Mouse (Mus musculus) limb, embryonic 14.5 days (tissue): Measurements from ENCODE around the gene Gid4. TPM values are rescaled to one million over a fixed set of nuclear protein-coding genes. Genes with fewer than 3 reads are reported as not detected.
"Not testable (repeated sequence)": the region's sequence is repeated elsewhere in the genome, so short reads cannot be mapped to it uniquely, and the experiment has no call there.

Source experiments
- ATAC-seq: fragments of 200-750 bp; cut with Nextera tagmentation; 2 replicates; pipeline ENCODE4 v1.8.0; 2017; ENCODE audit warnings: low read depth, moderate number of reproducible peaks, moderate TSS enrichment; ENCODE audit not compliant: low FRiP score
- DNase-seq: peaks from one replicate; pipeline ENCODE4 v3.0.0-alpha.2; 2015; ENCODE audit warnings: low spot score
- H3K27ac ChIP-seq: fragments of 300-500 bp; sonication (generic); replicated peaks from 2 replicates; pipeline ENCODE4 v1.5.1; 2014; ENCODE audit warnings: low read depth, mild to moderate bottlenecking, low read length, moderate library complexity, mixed read lengths
- H3K27me3 ChIP-seq: fragments of 300-500 bp; sonication (generic); 2 replicates; pipeline ENCODE4 v1.6.1; 2014; ENCODE audit warnings: low read length, mixed read lengths; ENCODE audit not compliant: control insufficient read depth, insufficient read depth
- H3K36me3 ChIP-seq: fragments of 300-500 bp; sonication (generic); 2 replicates; pipeline ENCODE4 v1.6.1; 2014; ENCODE audit warnings: mild to moderate bottlenecking, low read length, moderate library complexity, mixed read lengths; ENCODE audit not compliant: control insufficient read depth, insufficient read depth
- H3K4me1 ChIP-seq: fragments of 300-500 bp; sonication (generic); 2 replicates; pipeline ENCODE4 v1.6.1; 2014; ENCODE audit warnings: antibody characterized with exemption, low read length, mixed read lengths; ENCODE audit not compliant: control insufficient read depth, insufficient read depth
- H3K4me2 ChIP-seq: fragments of 300-500 bp; sonication (generic); replicated peaks from 2 replicates; pipeline ENCODE4 v1.6.1; 2014; ENCODE audit warnings: low read depth, mild to moderate bottlenecking, low read length, moderate library complexity; ENCODE audit not compliant: severe bottlenecking
- H3K4me3 ChIP-seq: fragments of 300-500 bp; sonication (generic); replicated peaks from 2 replicates; pipeline ENCODE4 v1.5.1; 2014; ENCODE audit warnings: low read length
- H3K9ac ChIP-seq: fragments of 300-500 bp; sonication (generic); 2 replicates; pipeline ENCODE4 v1.6.1; 2014; ENCODE audit warnings: mild to moderate bottlenecking, low read depth, low read length, moderate library complexity; ENCODE audit not compliant: severe bottlenecking
- H3K9me3 ChIP-seq: fragments of 300-500 bp; sonication (generic); 2 replicates; pipeline ENCODE4 v1.6.1; 2016; ENCODE audit warnings: low read length; ENCODE audit not compliant: control insufficient read depth
- POLR2A ChIP-seq: fragments of 200-500 bp; IDR thresholded peaks from 2 replicates; pipeline ENCODE4 v1.8.0; 2012; ENCODE audit warnings: inconsistent platforms, mild to moderate bottlenecking, moderate library complexity, borderline replicate concordance; ENCODE audit not compliant: insufficient read depth, insufficient read length; ENCODE audit errors: extremely low read depth
- WGBS: fragments of 180-500 bp; shearing (Covaris S2); extraction: QIAGEN DNeasy Blood & Tissue Kit; methylation state at CpG from one replicate; pipeline ENCODE4 v1.1.7; 2014; 5-methylcytosine and 5-hydroxymethylcytosine counted together
- polyA plus RNA-seq, 2 experiments: library from polyadenylated mRNA; depleted of rRNA in 1 of 2; stranded (reverse) in 1 of 2; unstranded in 1 of 2; fragments of >200 nt; fragmentation: Nextera tagmentation in 1 of 2; extraction: Ambion mirVana in 1 of 2; gene quantifications; 2 replicates each; pipeline versions ENCODE4 v1.2.1 to v1.2.3; 2012 to 2014

Gene Gid4
- polyA plus RNA-seq, 2 experiments, result 20.5 to 28.5 TPM

GRCm38 (mm10) chr11:60426417-60426816, 9.5 kb downstream of the Gid4 start:
- H3K9ac ChIP-seq, result no peak overlapping the region
- TF ChIP-seq POLR2A, result no peak
- ATAC-seq (no peak), DNase-seq (no peak)
- H3K36me3 ChIP-seq, result peaks cover 37% of the 10 kb centered on the region
- no peaks in the 10 kb centered on the region for H3K4me1 ChIP-seq
- no peaks in the 10 kb centered on the region for H3K27me3 ChIP-seq
- no peak overlapping the region for H3K27ac ChIP-seq
- no peak overlapping the region for H3K4me2 ChIP-seq
- no peaks in the 10 kb centered on the region for H3K9me3 ChIP-seq
- 90% methylated on average over 1 of the region's 1 CpGs for WGBS
- H3K4me3 ChIP-seq, result no peak overlapping the region

- Histone ChIP-seq H3K4me3 (no peak overlapping the region), H3K27ac (no peak overlapping the region), H3K9me3 (no peaks in the 10 kb centered on the region), H3K27me3 (no peaks in the 10 kb centered on the region), H3K4me2 (no peak overlapping the region), H3K36me3 (peaks cover 45% of the 10 kb centered on the region), H3K4me1 (no peaks in the 10 kb centered on the region), H3K9ac (no peak overlapping the region)
- no peak for DNase-seq
- WGBS, result 94% methylated on average over 3 of the region's 3 CpGs
- ATAC-seq, result no peak
- TF ChIP-seq POLR2A, result no peak
Observed at GRCm38 (mm10) chr11:60427628-60428027, 10.7 kb downstream of the Gid4 start.

GRCm38 (mm10) chr11:60433501-60433900, 16.6 kb downstream of the Gid4 start:
- no peak overlapping the region for H3K9ac ChIP-seq
- H3K27me3 ChIP-seq, result no peaks in the 10 kb centered on the region
- H3K4me1 ChIP-seq, result no peaks in the 10 kb centered on the region
- no peak for TF ChIP-seq POLR2A
- ATAC-seq (no peak), DNase-seq (no peak)
- no peak overlapping the region for H3K27ac ChIP-seq
- H3K4me3 ChIP-seq, result no peak overlapping the region
- no peaks in the 10 kb centered on the region for H3K9me3 ChIP-seq
- no peak overlapping the region for H3K4me2 ChIP-seq
- peaks cover 66% of the 10 kb centered on the region for H3K36me3 ChIP-seq

- no peaks in the 10 kb centered on the region for H3K27me3 ChIP-seq
- no peak for TF ChIP-seq POLR2A
- no peak overlapping the region for H3K27ac ChIP-seq
- no peaks in the 10 kb centered on the region for H3K9me3 ChIP-seq
- H3K9ac ChIP-seq, result no peak overlapping the region
- no peak overlapping the region for H3K4me2 ChIP-seq
- H3K36me3 ChIP-seq, result peaks cover 68% of the 10 kb centered on the region
- no peak overlapping the region for H3K4me3 ChIP-seq
- no peaks in the 10 kb centered on the region for H3K4me1 ChIP-seq
- DNase-seq (no peak), ATAC-seq (no peak)
- WGBS, result 100% methylated on average over 1 of the region's 1 CpGs
Observed at GRCm38 (mm10) chr11:60435133-60435532, 18.2 kb downstream of the Gid4 start.

GRCm38 (mm10) chr11:60436618-60437017, 19.7 kb downstream of the Gid4 start:
- no peak for TF ChIP-seq POLR2A
- Histone ChIP-seq H3K4me1 (no peaks in the 10 kb centered on the region), H3K27me3 (no peaks in the 10 kb centered on the region), H3K9ac (no peak overlapping the region), H3K9me3 (no peaks in the 10 kb centered on the region), H3K36me3 (peaks cover 76% of the 10 kb centered on the region), H3K27ac (no peak overlapping the region), H3K4me2 (no peak overlapping the region), H3K4me3 (no peak overlapping the region)
- ATAC-seq, result no peak
- 87% methylated on average over 3 of the region's 3 CpGs for WGBS
- no peak for DNase-seq

GRCm38 (mm10) chr11:60439621-60440020, 22.7 kb downstream of the Gid4 start:
- not testable (repeated sequence) for H3K27ac ChIP-seq, ATAC-seq, H3K9me3 ChIP-seq, H3K4me2 ChIP-seq, H3K9ac ChIP-seq, DNase-seq, H3K4me3 ChIP-seq, H3K4me1 ChIP-seq, H3K27me3 ChIP-seq
- 8% methylated on average over 1 of the region's 1 CpGs for WGBS
- H3K36me3 ChIP-seq, result peaks cover 82% of the 10 kb centered on the region
